Mouse (Mus musculus): ENCODE measurements around the gene Uimc1. TPM values are rescaled to one million over a fixed set of nuclear protein-coding genes. Genes with fewer than 3 reads are reported as not detected.

The Uimc1 gene
- total and polyA plus RNA-seq, 2 experiments from 2014 or later: 11.1 to 12.5 TPM

GRCm38 (mm10) chr13:55013702-55014344, 86.3 kb downstream of the Uimc1 start:
- Histone ChIP-seq H3K9ac (replicated peaks; ENCODE audit: low read depth, low read length) (no peak overlapping the region), H3K9me3 (replicated peaks; ENCODE audit: control insufficient read depth, low read length) (no peaks in the 10 kb centered on the region), H3K27ac (ENCODE audit: low read depth) (no peak overlapping the region), H3K27me3 (ENCODE audit: control insufficient read depth, insufficient read depth, low read length) (0 out of 2 replicates have a peak, but pooled peaks cover 13% of the 10 kb centered on the region), H3K4me1 (ENCODE audit: control insufficient read depth, insufficient read depth) (no peaks in the 10 kb centered on the region), H3K4me2 (ENCODE audit: low read depth, low read length) (no peak overlapping the region), H3K36me3 (replicated peaks; ENCODE audit: control insufficient read depth, insufficient read depth, low read length) (no peaks in the 10 kb centered on the region), H3K4me3 (ENCODE audit: low read depth, low read length) (no peak overlapping the region)
- 32% methylated on average over 9 of the region's 9 CpGs for WGBS
- DNase-seq (ENCODE audit: low spot score): no peak
- ATAC-seq (ENCODE audit: insufficient read depth, low read depth): no peak
- TF ChIP-seq CTCF (IDR thresholded peaks at IDR 0.05; ENCODE audit: low read depth) (0 out of 2 replicates have a peak, but pooled peaks have one; percentile 13), EP300 (IDR thresholded peaks at IDR 0.05; ENCODE audit: low read depth) (no peak)

- Histone ChIP-seq H3K4me2 (ENCODE audit: low read depth, low read length) (no peak overlapping the region), H3K27me3 (ENCODE audit: control insufficient read depth, insufficient read depth, low read length) (0 out of 2 replicates have a peak, but pooled peaks cover 19% of the 10 kb centered on the region)
- DNase-seq (ENCODE audit: low spot score): no peak
These were observed 88.1 kb downstream of the Uimc1 start for GRCm38 (mm10) chr13:55011981-55012478.

GRCm38 (mm10) chr13:55011103-55011502, 89.0 kb downstream of the Uimc1 start:
- ATAC-seq (ENCODE audit: insufficient read depth, low read depth): no peak
- 79% methylated on average over 15 of the region's 15 CpGs for WGBS
- no peak for TF ChIP-seq EP300 (IDR thresholded peaks at IDR 0.05; ENCODE audit: low read depth)
- H3K27me3 ChIP-seq (ENCODE audit: control insufficient read depth, insufficient read depth, low read length): 0 out of 2 replicates have a peak, but pooled peaks cover 19% of the 10 kb centered on the region
- no peak overlapping the region for H3K4me2 ChIP-seq (ENCODE audit: low read depth, low read length)
- H3K9me3 ChIP-seq (replicated peaks; ENCODE audit: control insufficient read depth, low read length): no peaks in the 10 kb centered on the region
- no peak overlapping the region for H3K4me3 ChIP-seq (ENCODE audit: low read depth, low read length)
- no peak overlapping the region for H3K9ac ChIP-seq (replicated peaks; ENCODE audit: low read depth, low read length)
- H3K36me3 ChIP-seq (replicated peaks; ENCODE audit: control insufficient read depth, insufficient read depth, low read length): no peaks in the 10 kb centered on the region
- DNase-seq (ENCODE audit: low spot score): no peak
- no peak overlapping the region for H3K27ac ChIP-seq (ENCODE audit: low read depth)
- no peaks in the 10 kb centered on the region for H3K4me1 ChIP-seq (ENCODE audit: control insufficient read depth, insufficient read depth)

More at GRCm38 (mm10) chr13:55011981-55012478, 88.1 kb downstream of the Uimc1 start:
- no peaks in the 10 kb centered on the region for H3K9me3 ChIP-seq (replicated peaks; ENCODE audit: control insufficient read depth, low read length)
- no peaks in the 10 kb centered on the region for H3K4me1 ChIP-seq (ENCODE audit: control insufficient read depth, insufficient read depth)
- no peak overlapping the region for H3K9ac ChIP-seq (replicated peaks; ENCODE audit: low read depth, low read length)
- WGBS: 9% methylated on average over 14 of the region's 14 CpGs
- no peak overlapping the region for H3K4me3 ChIP-seq (ENCODE audit: low read depth, low read length)
- TF ChIP-seq EP300 (IDR thresholded peaks at IDR 0.05; ENCODE audit: low read depth) (no peak), CTCF (IDR thresholded peaks at IDR 0.05; ENCODE audit: low read depth) (peak; percentile 24; the same call in 1 of the 2 replicates)
- ATAC-seq (ENCODE audit: insufficient read depth, low read depth): no peak
- no peak overlapping the region for H3K27ac ChIP-seq (ENCODE audit: low read depth)
- H3K36me3 ChIP-seq (replicated peaks; ENCODE audit: control insufficient read depth, insufficient read depth, low read length): no peaks in the 10 kb centered on the region

- Histone ChIP-seq H3K9me3 (replicated peaks; ENCODE audit: control insufficient read depth, low read length) (no peaks in the 10 kb centered on the region), H3K27ac (ENCODE audit: low read depth) (no peak overlapping the region), H3K4me1 (ENCODE audit: control insufficient read depth, insufficient read depth) (no peaks in the 10 kb centered on the region), H3K4me3 (ENCODE audit: low read depth, low read length) (no peak overlapping the region), H3K27me3 (ENCODE audit: control insufficient read depth, insufficient read depth, low read length) (0 out of 2 replicates have a peak, but pooled peaks cover 19% of the 10 kb centered on the region), H3K4me2 (ENCODE audit: low read depth, low read length) (no peak overlapping the region), H3K9ac (replicated peaks; ENCODE audit: low read depth, low read length) (no peak overlapping the region), H3K36me3 (replicated peaks; ENCODE audit: control insufficient read depth, insufficient read depth, low read length) (no peaks in the 10 kb centered on the region)
- no peak for DNase-seq (ENCODE audit: low spot score)
- 77% methylated on average over 6 of the region's 6 CpGs for WGBS
- TF ChIP-seq EP300 (IDR thresholded peaks at IDR 0.05; ENCODE audit: low read depth) (no peak), CTCF (IDR thresholded peaks at IDR 0.05; ENCODE audit: low read depth) (no peak)
- no peak for ATAC-seq (ENCODE audit: insufficient read depth, low read depth)
These were observed 91.5 kb downstream of the Uimc1 start for GRCm38 (mm10) chr13:55008589-55008988.

- TF ChIP-seq CTCF (IDR thresholded peaks at IDR 0.05; ENCODE audit: low read depth): no peak
- no peak for TF ChIP-seq EP300 (IDR thresholded peaks at IDR 0.05; ENCODE audit: low read depth)
- H3K36me3 ChIP-seq (replicated peaks; ENCODE audit: control insufficient read depth, insufficient read depth, low read length): no peaks in the 10 kb centered on the region
- 57% methylated on average over 7 of the region's 7 CpGs for WGBS
- H3K27me3 ChIP-seq (ENCODE audit: control insufficient read depth, insufficient read depth, low read length): 0 out of 2 replicates have a peak, but pooled peaks cover 9% of the 10 kb centered on the region
- no peak overlapping the region for H3K9ac ChIP-seq (replicated peaks; ENCODE audit: low read depth, low read length)
- H3K27ac ChIP-seq (ENCODE audit: low read depth): no peak overlapping the region
- no peak overlapping the region for H3K4me3 ChIP-seq (ENCODE audit: low read depth, low read length)
- no peaks in the 10 kb centered on the region for H3K4me1 ChIP-seq (ENCODE audit: control insufficient read depth, insufficient read depth)
- ATAC-seq (ENCODE audit: insufficient read depth, low read depth) (no peak), DNase-seq (ENCODE audit: low spot score) (no peak)
- no peaks in the 10 kb centered on the region for H3K9me3 ChIP-seq (replicated peaks; ENCODE audit: control insufficient read depth, low read length)
- no peak overlapping the region for H3K4me2 ChIP-seq (ENCODE audit: low read depth, low read length)
These were observed 93.7 kb downstream of the Uimc1 start for GRCm38 (mm10) chr13:55006415-55006742.
